Mouse (Mus musculus) bone marrow, adult 2 months (tissue): ENCODE measurements around the gene Cd3e. TPM values are rescaled to one million over a fixed set of nuclear protein-coding genes. Genes with fewer than 3 reads are reported as not detected.
"Not testable (repeated sequence)": the region's sequence is repeated elsewhere in the genome, so short reads cannot be mapped to it uniquely, and the experiment has no call there.

Source experiments
- H3K27ac ChIP-seq: fragments of 200-500 bp; 2 replicates; pipeline ENCODE4 v1.5.1; 2012; ENCODE audit warnings: low read depth, mild to moderate bottlenecking, control low read depth, inconsistent platforms, low read length; ENCODE audit not compliant: control insufficient read depth, poor library complexity, insufficient read depth
- H3K4me1 ChIP-seq: fragments of 200-500 bp; 2 replicates; pipeline ENCODE4 v1.6.1; 2011; ENCODE audit warnings: low read length; ENCODE audit not compliant: control insufficient read depth, insufficient read depth
- H3K4me3 ChIP-seq: fragments of 200-500 bp; replicated peaks from 2 replicates; pipeline ENCODE3; 2011; ENCODE audit warnings: mild to moderate bottlenecking, low read depth, low read length, control low read depth; ENCODE audit not compliant: control insufficient read depth
- CTCF ChIP-seq: fragments of 200-500 bp; IDR thresholded peaks from 2 replicates; pipeline ENCODE4 v1.5.1; 2011; ENCODE audit warnings: low read length, control low read depth; ENCODE audit not compliant: control insufficient read depth, insufficient read depth
- POLR2A ChIP-seq: fragments of 200-500 bp; IDR thresholded peaks from 2 replicates; pipeline ENCODE4 v1.6.1; 2011; ENCODE audit warnings: low read depth, mild to moderate bottlenecking, control low read depth, low read length, borderline replicate concordance; ENCODE audit not compliant: control insufficient read depth
- WGBS: fragments of 180-500 bp; shearing (Covaris S2); methylation state at CpG from one replicate; pipeline ENCODE4 v1.1.7; 2018; 5-methylcytosine and 5-hydroxymethylcytosine counted together
- polyA plus RNA-seq: library from polyadenylated mRNA; stranded (reverse); fragments of >200 nt; gene quantifications from 2 replicates; pipeline ENCODE4 v1.2.4, GENCODE M21; 2011; ENCODE audit warnings: low replicate concordance; ENCODE audit not compliant: missing spikeins, insufficient read depth, insufficient read length

Gene Cd3e
- polyA plus RNA-seq, 1 experiment, result 4.8 TPM

GRCm38 (mm10) chr9:44979806-44980205 lies 29.6 kb downstream of the Cd3e start:
- whole genome bisulfite sequencing, result 72% methylated on average over 7 of the region's 7 CpGs
- no peak overlapping the region for H3K4me3 ChIP-seq
- no peak for TF ChIP-seq POLR2A
- TF ChIP-seq CTCF, result no peak

GRCm38 (mm10) chr9:44977813-44978212 lies 31.6 kb downstream of the Cd3e start:
- Histone ChIP-seq H3K4me1 (peaks cover 2% of the 10 kb centered on the region; the same call in 1 of the 2 replicates), H3K27ac (no peak overlapping the region), H3K4me3 (no peak overlapping the region)
- TF ChIP-seq POLR2A (no peak), CTCF (no peak)
- 76% methylated on average over 6 of the region's 6 CpGs for WGBS

More at GRCm38 (mm10) chr9:44979806-44980205, 29.6 kb downstream of the Cd3e start:
- H3K4me1 ChIP-seq, result peaks cover 2% of the 10 kb centered on the region; the same call in 1 of the 2 replicates
- no peak overlapping the region for H3K27ac ChIP-seq

GRCm38 (mm10) chr9:44969450-44969849 lies 40.0 kb downstream of the Cd3e start:
- Histone ChIP-seq H3K4me3 (no peak overlapping the region), H3K4me1 (no peaks in the 10 kb centered on the region; the same call in 1 of the 2 replicates), H3K27ac (no peak overlapping the region)
- WGBS, result 56% methylated on average over 1 of the region's 1 CpGs
- TF ChIP-seq POLR2A (no peak), CTCF (no peak)

GRCm38 (mm10) chr9:44967763-44968162 lies 41.7 kb downstream of the Cd3e start:
- not testable (repeated sequence) for H3K4me1 ChIP-seq, H3K27ac ChIP-seq, H3K4me3 ChIP-seq
- WGBS, result 81% methylated on average over 5 of the region's 5 CpGs

DNA sequence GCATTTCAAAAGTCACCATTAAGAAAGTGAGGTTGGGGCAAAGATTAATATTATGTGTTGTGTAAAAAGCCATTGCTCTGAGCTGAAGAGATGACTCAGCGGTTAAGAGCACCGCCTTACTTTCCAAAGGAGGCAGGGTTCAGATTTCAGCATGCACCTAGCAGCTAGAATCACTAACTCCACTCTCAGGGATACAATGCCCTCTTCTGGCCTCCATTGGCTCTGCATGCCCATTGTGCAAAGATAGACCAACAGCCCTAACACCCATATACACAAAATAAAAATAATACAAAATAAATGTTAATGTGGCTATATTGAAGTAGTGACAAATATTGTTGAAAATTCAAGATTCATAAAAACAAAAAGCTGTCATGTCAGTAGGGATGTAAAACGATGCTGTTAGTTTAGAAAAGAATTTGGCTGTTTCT lies 42.6 kb downstream of the Cd3e start:
- 23% methylated on average over 3 of the region's 3 CpGs for WGBS
- no peak for TF ChIP-seq POLR2A
- peak; percentile 64 for TF ChIP-seq CTCF
- Histone ChIP-seq H3K27ac (no peak overlapping the region), H3K4me1 (no peaks in the 10 kb centered on the region; the same call in 1 of the 2 replicates), H3K4me3 (no peak overlapping the region)

- WGBS, result 14% methylated on average over 10 of the region's 10 CpGs
- Histone ChIP-seq H3K27ac (peak overlapping the region; percentile 58; the same call in 1 of the 2 replicates), H3K4me3 (peak overlapping the region; percentile 69), H3K4me1 (no peaks in the 10 kb centered on the region; the same call in 1 of the 2 replicates)
- TF ChIP-seq POLR2A (no peak), CTCF (no peak)
Observed at GRCm38 (mm10) chr9:44965833-44966466, 43.5 kb downstream of the Cd3e start.

- under 1% methylated on average over 39 of the region's 39 CpGs for WGBS
- TF ChIP-seq POLR2A (peak; percentile 23; the same call in 1 of the 2 replicates), CTCF (no peak)
- H3K27ac ChIP-seq, result peak within 1 kb of the TSS; percentile 70
- no peaks in the 10 kb centered on the region; the same call in 1 of the 2 replicates for H3K4me1 ChIP-seq
- peak within 1 kb of the TSS; percentile 92 for H3K4me3 ChIP-seq
Observed at GRCm38 (mm10) chr9:44965126-44965832, 44.1 kb downstream of the Cd3e start, which contains the start of gene Ube4a. Ube4a (minus strand) TSS chr9:44965600.

- no peaks in the 10 kb centered on the region for H3K4me1 ChIP-seq
- H3K27ac ChIP-seq, result no peak overlapping the region
- 77% methylated on average over 3 of the region's 3 CpGs for WGBS
- no peak overlapping the region for H3K4me3 ChIP-seq
- TF ChIP-seq POLR2A (no peak), CTCF (no peak)
Observed at GRCm38 (mm10) chr9:44954432-44954831, 55.0 kb downstream of the Cd3e start.

Other genes starting within 250 kb of the Cd3e start
- gene Arcn1, start 241.8 kb downstream of the Cd3e start, polyA plus RNA-seq, result 22.8 and 30.9 TPM in 2 replicates
- gene Ift46, start 241.7 kb downstream of the Cd3e start, polyA plus RNA-seq, result 9.6 and 42.2 TPM in 2 replicates
- gene Tmem25, start 210.3 kb downstream of the Cd3e start, polyA plus RNA-seq, result 0.57 and 0.85 TPM in 2 replicates
- gene Ttc36, start 206.6 kb downstream of the Cd3e start, polyA plus RNA-seq, result 6.9 TPM in 1 of 2 replicates, not detected in the other
- gene Kmt2a, start 128.3 kb downstream of the Cd3e start, polyA plus RNA-seq, result 23.2 and 39.1 TPM in 2 replicates
- gene Atp5l, start 88.9 kb downstream of the Cd3e start, polyA plus RNA-seq, result 242 and 287 TPM in 2 replicates
- 11.1 and 18.8 TPM in 2 replicates for gene Ube4a, start 44.0 kb downstream of the Cd3e start, polyA plus RNA-seq
- 5.4 and 7.0 TPM in 2 replicates for gene Cd3g, start 29.2 kb downstream of the Cd3e start, polyA plus RNA-seq
- gene Cd3d, start 27.8 kb downstream of the Cd3e start, polyA plus RNA-seq, result 8.8 and 17.2 TPM in 2 replicates
- 2.2 TPM in 1 of 2 replicates, not detected in the other for gene Mpzl2, start 30.2 kb upstream of the Cd3e start, polyA plus RNA-seq
- gene Mpzl3, start 45.6 kb upstream of the Cd3e start, polyA plus RNA-seq, result 3.2 and 3.8 TPM in 2 replicates
- 7.6 and 25.9 TPM in 2 replicates for gene Jaml, start 69.6 kb upstream of the Cd3e start, polyA plus RNA-seq
- 0.37 and 0.41 TPM in 2 replicates for gene Scn2b, start 108.2 kb upstream of the Cd3e start, polyA plus RNA-seq
- gene Scn4b, start 128.8 kb upstream of the Cd3e start, polyA plus RNA-seq, result 0.60 TPM in 1 of 2 replicates, not detected in the other
- gene BC049352, start 172.4 kb upstream of the Cd3e start, polyA plus RNA-seq, result not detected in 2 replicates
- not detected in 2 replicates for gene Tmprss4, start 194.5 kb upstream of the Cd3e start, polyA plus RNA-seq